Mouse (Mus musculus): Measurements from ENCODE around the gene Olfr222. TPM values are rescaled to one million over a fixed set of nuclear protein-coding genes. Genes with fewer than 3 reads are reported as not detected.

Olfr222 gene
- polyA plus RNA-seq, 1 experiment from 2014 or later, result not detected

GRCm38 (mm10) chr11:59596950-59597349, 20.9 kb upstream of the Olfr222 start:
- Histone ChIP-seq H3K9me3 (ENCODE audit: control insufficient read depth, low read depth, low read length) (no peaks in the 10 kb centered on the region), H3K27me3 (ENCODE audit: control insufficient read depth, insufficient read depth, low read length) (no peaks in the 10 kb centered on the region), H3K4me1 (ENCODE audit: control insufficient read depth, insufficient read depth, low read length) (no peaks in the 10 kb centered on the region), H3K36me3 (ENCODE audit: control insufficient read depth, insufficient read depth, low read length) (no peaks in the 10 kb centered on the region), H3K9ac (replicated peaks; ENCODE audit: low read depth, low read length) (no peak overlapping the region), H3K4me3 (ENCODE audit: low read depth, low read length) (no peak overlapping the region), H3K27ac (ENCODE audit: low read length) (no peak overlapping the region), H3K4me2 (replicated peaks; ENCODE audit: low read depth, low read length) (no peak overlapping the region)
- no peak for ATAC-seq (ENCODE audit: insufficient number of reproducible peaks, insufficient read depth, low FRiP score, low read depth)
- WGBS, result 79% methylated on average over 8 of the region's 8 CpGs

GRCm38 (mm10) chr11:59596091-59596490, 20.1 kb upstream of the Olfr222 start:
- 43% methylated on average over 4 of the region's 4 CpGs for WGBS
- H3K4me2 ChIP-seq (replicated peaks; ENCODE audit: low read depth, low read length), result no peak overlapping the region
- H3K36me3 ChIP-seq (ENCODE audit: control insufficient read depth, insufficient read depth, low read length), result no peaks in the 10 kb centered on the region
- no peaks in the 10 kb centered on the region for H3K4me1 ChIP-seq (ENCODE audit: control insufficient read depth, insufficient read depth, low read length)
- H3K27ac ChIP-seq (ENCODE audit: low read length), result no peak overlapping the region
- H3K9ac ChIP-seq (replicated peaks; ENCODE audit: low read depth, low read length), result no peak overlapping the region
- no peak overlapping the region for H3K4me3 ChIP-seq (ENCODE audit: low read depth, low read length)
- no peaks in the 10 kb centered on the region for H3K27me3 ChIP-seq (ENCODE audit: control insufficient read depth, insufficient read depth, low read length)
- no peak for ATAC-seq (ENCODE audit: insufficient number of reproducible peaks, insufficient read depth, low FRiP score, low read depth)
- H3K9me3 ChIP-seq (ENCODE audit: control insufficient read depth, low read depth, low read length), result no peaks in the 10 kb centered on the region

DNA sequence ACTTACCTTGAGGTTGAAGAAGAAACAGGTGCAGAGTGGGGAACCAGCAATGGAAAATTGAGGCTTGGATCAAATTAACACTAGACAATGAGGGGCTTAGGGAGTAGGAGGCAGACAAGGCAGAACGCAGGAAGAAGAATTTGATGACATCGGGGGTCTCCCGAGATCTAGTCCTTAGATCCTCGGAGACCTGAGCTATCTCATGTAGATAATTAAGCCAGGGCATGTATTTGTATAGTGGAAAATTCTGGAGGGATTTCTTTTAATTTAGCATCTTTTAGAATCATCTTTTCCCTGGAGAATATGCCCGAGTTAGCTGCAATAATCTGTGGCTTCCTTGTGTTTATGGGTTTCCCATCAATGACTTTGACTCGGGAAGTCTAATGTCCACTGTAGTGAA, 17.2 kb upstream of the Olfr222 start, which contains the start of gene Olfr223:
Gene Olfr223, minus strand, starts transcription at position 101 of the 400 bp plus-strand sequence.
- H3K9ac ChIP-seq (replicated peaks; ENCODE audit: low read depth, low read length), result no peak within 1 kb of the TSS
- WGBS, result 83% methylated on average over 6 of the region's 6 CpGs
- no peak for ATAC-seq (ENCODE audit: insufficient number of reproducible peaks, insufficient read depth, low FRiP score, low read depth)
- no peak within 1 kb of the TSS for H3K4me3 ChIP-seq (ENCODE audit: low read depth, low read length)
- H3K27me3 ChIP-seq (ENCODE audit: control insufficient read depth, insufficient read depth, low read length), result no peaks in the 10 kb centered on the region
- no peak within 1 kb of the TSS for H3K4me2 ChIP-seq (replicated peaks; ENCODE audit: low read depth, low read length)
- no peaks in the 10 kb centered on the region for H3K36me3 ChIP-seq (ENCODE audit: control insufficient read depth, insufficient read depth, low read length)
- no peak within 1 kb of the TSS for H3K27ac ChIP-seq (ENCODE audit: low read length)
- no peaks in the 10 kb centered on the region for H3K4me1 ChIP-seq (ENCODE audit: control insufficient read depth, insufficient read depth, low read length)
- H3K9me3 ChIP-seq (ENCODE audit: control insufficient read depth, low read depth, low read length), result no peaks in the 10 kb centered on the region

DNA sequence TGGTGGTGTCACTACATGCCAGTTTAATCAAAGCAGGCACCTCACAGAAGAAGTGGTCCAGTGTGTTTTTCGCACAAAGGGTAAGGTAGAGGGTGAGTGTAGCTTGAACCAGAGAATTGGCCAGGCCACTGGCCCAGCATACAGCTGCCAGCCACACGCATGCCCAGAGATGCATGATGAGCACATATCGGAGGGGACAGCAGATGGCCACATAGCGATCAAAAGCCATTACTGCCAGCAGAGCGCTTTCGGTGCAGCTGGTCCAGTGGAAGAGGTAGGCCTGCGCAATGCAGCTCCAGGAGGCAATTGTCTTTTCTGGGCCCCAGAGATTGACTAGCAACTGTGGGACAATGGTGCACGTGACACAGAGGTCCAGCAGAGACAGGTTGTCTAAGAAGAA, 13.5 kb upstream of the Olfr222 start:
- no peak overlapping the region for H3K4me3 ChIP-seq (ENCODE audit: low read depth, low read length)
- 90% methylated on average over 8 of the region's 8 CpGs for WGBS
- no peaks in the 10 kb centered on the region for H3K27me3 ChIP-seq (ENCODE audit: control insufficient read depth, insufficient read depth, low read length)
- no peak overlapping the region for H3K27ac ChIP-seq (ENCODE audit: low read length)
- no peak overlapping the region for H3K4me2 ChIP-seq (replicated peaks; ENCODE audit: low read depth, low read length)
- H3K4me1 ChIP-seq (ENCODE audit: control insufficient read depth, insufficient read depth, low read length), result no peaks in the 10 kb centered on the region
- ATAC-seq (ENCODE audit: insufficient number of reproducible peaks, insufficient read depth, low FRiP score, low read depth), result no peak
- H3K9me3 ChIP-seq (ENCODE audit: control insufficient read depth, low read depth, low read length), result no peaks in the 10 kb centered on the region
- H3K36me3 ChIP-seq (ENCODE audit: control insufficient read depth, insufficient read depth, low read length), result no peaks in the 10 kb centered on the region
- no peak overlapping the region for H3K9ac ChIP-seq (replicated peaks; ENCODE audit: low read depth, low read length)

DNA sequence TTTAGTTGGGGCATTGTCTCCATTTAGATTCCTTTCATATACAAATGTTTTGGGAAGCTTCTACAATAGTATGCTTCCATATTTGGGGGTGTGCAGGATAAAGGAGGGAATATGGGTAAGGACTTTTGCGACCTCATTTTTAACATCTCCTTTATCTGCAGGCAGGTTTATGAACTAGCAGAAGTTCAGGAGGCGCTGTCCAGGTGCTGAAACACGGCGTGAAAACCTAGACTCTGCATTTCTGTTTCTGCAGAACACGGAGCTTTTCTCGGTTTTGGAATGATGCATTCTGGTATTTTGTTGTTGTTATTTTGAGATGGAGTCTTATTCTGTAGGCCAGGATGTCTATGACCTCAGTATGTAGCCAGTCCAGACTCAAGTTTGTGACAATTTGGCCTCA, 8.5 kb upstream of the Olfr222 start:
- Histone ChIP-seq H3K9ac (replicated peaks; ENCODE audit: low read depth, low read length) (no peak overlapping the region), H3K36me3 (ENCODE audit: control insufficient read depth, insufficient read depth, low read length) (no peaks in the 10 kb centered on the region), H3K27ac (ENCODE audit: low read length) (no peak overlapping the region), H3K9me3 (ENCODE audit: control insufficient read depth, low read depth, low read length) (no peaks in the 10 kb centered on the region), H3K4me2 (replicated peaks; ENCODE audit: low read depth, low read length) (no peak overlapping the region), H3K27me3 (ENCODE audit: control insufficient read depth, insufficient read depth, low read length) (no peaks in the 10 kb centered on the region), H3K4me3 (ENCODE audit: low read depth, low read length) (no peak overlapping the region), H3K4me1 (ENCODE audit: control insufficient read depth, insufficient read depth, low read length) (no peaks in the 10 kb centered on the region)
- ATAC-seq (ENCODE audit: insufficient number of reproducible peaks, insufficient read depth, low FRiP score, low read depth), result no peak
- WGBS, result 23% methylated on average over 6 of the region's 6 CpGs

- no peak overlapping the region for H3K27ac ChIP-seq (ENCODE audit: low read length)
- H3K9me3 ChIP-seq (ENCODE audit: control insufficient read depth, low read depth, low read length), result no peaks in the 10 kb centered on the region
- no peaks in the 10 kb centered on the region for H3K4me1 ChIP-seq (ENCODE audit: control insufficient read depth, insufficient read depth, low read length)
- no peak overlapping the region for H3K4me2 ChIP-seq (replicated peaks; ENCODE audit: low read depth, low read length)
- H3K4me3 ChIP-seq (ENCODE audit: low read depth, low read length), result no peak overlapping the region
- peaks cover 6% of the 10 kb centered on the region; the same call in 1 of the 2 replicates for H3K27me3 ChIP-seq (ENCODE audit: control insufficient read depth, insufficient read depth, low read length)
- no peaks in the 10 kb centered on the region for H3K36me3 ChIP-seq (ENCODE audit: control insufficient read depth, insufficient read depth, low read length)
- WGBS, result 51% methylated on average over 9 of the region's 9 CpGs
- H3K9ac ChIP-seq (replicated peaks; ENCODE audit: low read depth, low read length), result no peak overlapping the region
- no peak for ATAC-seq (ENCODE audit: insufficient number of reproducible peaks, insufficient read depth, low FRiP score, low read depth)
Measured at GRCm38 (mm10) chr11:59575726-59576125, 309 bp downstream of the Olfr222 start.

DNA sequence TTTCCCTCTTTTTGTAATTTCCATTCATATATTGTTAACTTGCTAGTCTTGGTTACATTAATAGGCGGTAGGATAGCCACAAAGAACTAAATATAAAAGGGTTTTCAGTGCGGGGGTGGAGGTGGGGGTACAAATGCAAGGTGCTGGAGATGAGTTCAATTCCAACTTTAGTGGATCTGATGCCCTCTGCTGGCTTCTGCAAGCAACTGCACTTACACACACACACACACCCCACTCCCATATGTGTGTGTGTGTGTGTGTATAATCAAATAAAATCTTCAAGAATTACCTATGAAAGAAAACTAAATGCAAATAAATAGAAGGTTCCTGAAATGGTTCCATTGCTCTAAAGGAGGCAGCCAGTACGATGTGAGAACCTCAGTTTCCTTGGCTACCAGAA, 6.7 kb downstream of the Olfr222 start:
- Histone ChIP-seq H3K4me2 (replicated peaks; ENCODE audit: low read depth, low read length) (no peak overlapping the region), H3K27ac (ENCODE audit: low read length) (no peak overlapping the region), H3K27me3 (ENCODE audit: control insufficient read depth, insufficient read depth, low read length) (0 out of 2 replicates have a peak, but pooled peaks cover 3% of the 10 kb centered on the region), H3K9ac (replicated peaks; ENCODE audit: low read depth, low read length) (no peak overlapping the region), H3K4me1 (ENCODE audit: control insufficient read depth, insufficient read depth, low read length) (no peaks in the 10 kb centered on the region), H3K9me3 (ENCODE audit: control insufficient read depth, low read depth, low read length) (no peaks in the 10 kb centered on the region), H3K4me3 (ENCODE audit: low read depth, low read length) (no peak overlapping the region), H3K36me3 (ENCODE audit: control insufficient read depth, insufficient read depth, low read length) (no peaks in the 10 kb centered on the region)
- ATAC-seq (ENCODE audit: insufficient number of reproducible peaks, insufficient read depth, low FRiP score, low read depth), result no peak
- WGBS, result 60% methylated on average over 3 of the region's 3 CpGs

DNA sequence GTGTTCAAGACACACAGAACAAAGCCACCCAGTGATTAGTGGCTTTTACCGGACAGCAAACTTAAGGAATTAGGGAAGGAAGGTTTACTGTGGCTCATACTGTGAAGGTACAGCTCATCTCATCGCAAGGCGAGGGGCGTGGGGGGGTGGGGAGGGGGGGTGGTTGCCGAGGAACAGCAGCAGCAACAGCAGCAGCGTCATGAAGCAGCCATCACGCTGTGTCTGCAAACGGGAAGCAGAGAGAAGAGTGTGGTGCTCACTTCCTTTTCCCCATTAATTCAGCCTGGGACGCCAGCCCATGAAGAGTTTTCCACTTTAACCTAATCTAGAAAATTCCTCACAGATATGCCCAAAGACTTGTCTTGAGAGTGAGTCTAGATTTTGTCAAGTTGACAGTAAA, 13.2 kb downstream of the Olfr222 start:
- Histone ChIP-seq H3K9me3 (ENCODE audit: control insufficient read depth, low read depth, low read length) (no peaks in the 10 kb centered on the region), H3K27me3 (ENCODE audit: control insufficient read depth, insufficient read depth, low read length) (no peaks in the 10 kb centered on the region), H3K4me3 (ENCODE audit: low read depth, low read length) (no peak overlapping the region), H3K36me3 (ENCODE audit: control insufficient read depth, insufficient read depth, low read length) (no peaks in the 10 kb centered on the region), H3K4me1 (ENCODE audit: control insufficient read depth, insufficient read depth, low read length) (no peaks in the 10 kb centered on the region), H3K4me2 (replicated peaks; ENCODE audit: low read depth, low read length) (no peak overlapping the region), H3K9ac (replicated peaks; ENCODE audit: low read depth, low read length) (no peak overlapping the region), H3K27ac (ENCODE audit: low read length) (no peak overlapping the region)
- no peak for ATAC-seq (ENCODE audit: insufficient number of reproducible peaks, insufficient read depth, low FRiP score, low read depth)
- WGBS, result 66% methylated on average over 9 of the region's 9 CpGs

DNA sequence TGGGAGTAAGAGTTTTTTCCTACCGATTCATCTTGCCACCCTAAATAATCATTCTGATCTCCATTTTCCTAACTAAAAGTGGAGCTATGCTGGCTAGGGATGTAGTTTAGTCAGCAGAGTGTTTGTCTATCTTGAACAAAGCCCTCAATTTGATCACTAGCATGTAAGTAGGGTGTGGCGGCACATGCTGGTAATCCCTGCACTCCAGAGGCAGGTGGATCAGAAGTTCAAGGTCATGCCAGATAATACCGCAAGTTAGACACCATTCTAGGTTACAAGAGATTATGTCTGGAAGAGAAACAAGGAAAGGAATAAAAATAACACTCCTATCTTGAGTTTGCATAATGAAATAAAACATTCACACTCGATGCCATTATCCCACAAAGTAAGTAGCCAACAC, 13.7 kb downstream of the Olfr222 start:
- Histone ChIP-seq H3K9me3 (ENCODE audit: control insufficient read depth, low read depth, low read length) (no peaks in the 10 kb centered on the region), H3K9ac (replicated peaks; ENCODE audit: low read depth, low read length) (no peak overlapping the region), H3K4me2 (replicated peaks; ENCODE audit: low read depth, low read length) (no peak overlapping the region), H3K4me1 (ENCODE audit: control insufficient read depth, insufficient read depth, low read length) (no peaks in the 10 kb centered on the region), H3K36me3 (ENCODE audit: control insufficient read depth, insufficient read depth, low read length) (no peaks in the 10 kb centered on the region), H3K27ac (ENCODE audit: low read length) (no peak overlapping the region), H3K4me3 (ENCODE audit: low read depth, low read length) (no peak overlapping the region), H3K27me3 (ENCODE audit: control insufficient read depth, insufficient read depth, low read length) (no peaks in the 10 kb centered on the region)
- 92% methylated on average over 4 of the region's 4 CpGs for WGBS
- ATAC-seq (ENCODE audit: insufficient number of reproducible peaks, insufficient read depth, low FRiP score, low read depth), result no peak
